Mouse (Mus musculus): ENCODE data around the gene Cnih1.

- TF ChIP-seq CTCF (IDR thresholded peaks at IDR 0.05) (no peak), POLR2A (IDR thresholded peaks at IDR 0.05; ENCODE audit: insufficient read depth, low read depth, low read length) (no peak)
Measured at GRCm38 (mm10) chr14:46760355-46761029, 27.7 kb downstream of the Cnih1 start, which contains the start of gene Cdkn3.
